Mouse (Mus musculus) layer of hippocampus, adult 11-12 months (tissue): ENCODE results near the gene Asah2.
"Not testable (repeated sequence)": the region's sequence is repeated elsewhere in the genome, so short reads cannot be mapped to it uniquely, and the experiment has no call there.

ENCODE experiments used
- DNase-seq: peaks from one replicate; pipeline ENCODE4 v3.0.0; 2022; ENCODE audit warnings: low spot score

Asah2 gene

GRCm38 (mm10) chr19:32102294-32102975 is 5.6 kb downstream of the Asah2 start:
- no peak for DNase-seq

GRCm38 (mm10) chr19:32098582-32098981 is 9.4 kb downstream of the Asah2 start:
- no peak for DNase-seq

- DNase-seq: no peak
Measured at GRCm38 (mm10) chr19:32092358-32092757, 15.7 kb downstream of the Asah2 start.

- no peak for DNase-seq
Measured at GRCm38 (mm10) chr19:32090804-32091203, 17.2 kb downstream of the Asah2 start.

GRCm38 (mm10) chr19:32088570-32088969 is 19.4 kb downstream of the Asah2 start:
- no peak for DNase-seq

- no peak for DNase-seq
Measured at GRCm38 (mm10) chr19:32087736-32088470, 20.1 kb downstream of the Asah2 start.

GRCm38 (mm10) chr19:32084813-32085212 is 23.2 kb downstream of the Asah2 start:
- not testable (repeated sequence) for DNase-seq

- no peak for DNase-seq
Measured at GRCm38 (mm10) chr19:32070340-32070739, 37.7 kb downstream of the Asah2 start.

GRCm38 (mm10) chr19:32069598-32069997 is 38.4 kb downstream of the Asah2 start:
- no peak for DNase-seq

GRCm38 (mm10) chr19:32067669-32068068 is 40.3 kb downstream of the Asah2 start:
- no peak for DNase-seq

- DNase-seq: no peak
Measured at GRCm38 (mm10) chr19:32061294-32061693, 46.7 kb downstream of the Asah2 start.

- DNase-seq: no peak
Measured at GRCm38 (mm10) chr19:32056252-32056651, 51.8 kb downstream of the Asah2 start.

GRCm38 (mm10) chr19:32055725-32056124 is 52.3 kb downstream of the Asah2 start:
- no peak for DNase-seq

- DNase-seq: no peak
Measured at GRCm38 (mm10) chr19:32051251-32051650, 56.8 kb downstream of the Asah2 start.

GRCm38 (mm10) chr19:32032881-32033280 is 75.1 kb downstream of the Asah2 start:
- DNase-seq: no peak

GRCm38 (mm10) chr19:32030430-32030829 is 77.6 kb downstream of the Asah2 start:
- DNase-seq: peak; percentile 72

GRCm38 (mm10) chr19:32025443-32025842 is 82.6 kb downstream of the Asah2 start:
- DNase-seq: no peak

- no peak for DNase-seq
Measured at GRCm38 (mm10) chr19:32019722-32020121, 88.3 kb downstream of the Asah2 start.

GRCm38 (mm10) chr19:32018585-32018984 is 89.4 kb downstream of the Asah2 start:
- DNase-seq: no peak

- no peak for DNase-seq
Measured at GRCm38 (mm10) chr19:32018053-32018452, 90.0 kb downstream of the Asah2 start.

GRCm38 (mm10) chr19:32002623-32003022 is 105.4 kb downstream of the Asah2 start:
- peak; percentile 4 for DNase-seq

GRCm38 (mm10) chr19:31996916-31997315 is 111.1 kb downstream of the Asah2 start:
- no peak for DNase-seq

GRCm38 (mm10) chr19:31991057-31991456 is 117.0 kb downstream of the Asah2 start:
- no peak for DNase-seq

- DNase-seq: no peak
Measured at GRCm38 (mm10) chr19:31975882-31976281, 132.1 kb downstream of the Asah2 start.
